Mouse (Mus musculus): ENCODE measurements around the gene Ror1. TPM values are rescaled to one million over a fixed set of nuclear protein-coding genes. Genes with fewer than 3 reads are reported as not detected.

Gene Ror1
- polyA plus RNA-seq, 1 experiment from 2014 or later = 14.0 TPM

- Histone ChIP-seq H3K4me1 (peaks cover 5% of the 10 kb centered on the region; the same call in 1 of the 2 replicates), H3K4me3 (no peak overlapping the region), H3K36me3 (no peaks in the 10 kb centered on the region), H3K27ac (no peak overlapping the region), H3K27me3 (ENCODE audit: low read depth, poor library complexity, severe bottlenecking) (no peaks in the 10 kb centered on the region), H3K9me3 (replicated peaks) (no peaks in the 10 kb centered on the region)
- DNase-seq (ENCODE audit: low spot score) = no peak
- 86% methylated on average over 4 of the region's 4 CpGs for WGBS
These were observed 49.2 kb downstream of the Ror1 start for GRCm38 (mm10) chr4:100144744-100145143.

- no peak overlapping the region for H3K4me3 ChIP-seq
- no peaks in the 10 kb centered on the region for H3K27me3 ChIP-seq (ENCODE audit: low read depth, poor library complexity, severe bottlenecking)
- WGBS = 97% methylated on average over 1 of the region's 1 CpGs
- peaks cover 29% of the 10 kb centered on the region for H3K4me1 ChIP-seq
- no peak for DNase-seq (ENCODE audit: low spot score)
- H3K27ac ChIP-seq = no peak overlapping the region
- H3K9me3 ChIP-seq (replicated peaks) = no peaks in the 10 kb centered on the region
- H3K36me3 ChIP-seq = no peaks in the 10 kb centered on the region
These were observed 55.2 kb downstream of the Ror1 start for GRCm38 (mm10) chr4:100150797-100151196.

- Histone ChIP-seq H3K36me3 (no peaks in the 10 kb centered on the region), H3K9me3 (replicated peaks) (no peaks in the 10 kb centered on the region), H3K4me1 (peaks cover 43% of the 10 kb centered on the region), H3K27me3 (ENCODE audit: low read depth, poor library complexity, severe bottlenecking) (no peaks in the 10 kb centered on the region), H3K4me3 (no peak overlapping the region), H3K27ac (peak overlapping the region; percentile 53; the same call in 1 of the 2 replicates)
- no peak for DNase-seq (ENCODE audit: low spot score)
- 80% methylated on average over 7 of the region's 7 CpGs for WGBS
These were observed 59.1 kb downstream of the Ror1 start for GRCm38 (mm10) chr4:100154560-100155130.

- H3K4me1 ChIP-seq = peaks cover 43% of the 10 kb centered on the region
- DNase-seq (ENCODE audit: low spot score) = no peak
- H3K36me3 ChIP-seq = no peaks in the 10 kb centered on the region
- peak overlapping the region; percentile 5; the same call in 1 of the 2 replicates for H3K27ac ChIP-seq
- 74% methylated on average over 3 of the region's 3 CpGs for WGBS
- H3K4me3 ChIP-seq = no peak overlapping the region
- no peaks in the 10 kb centered on the region for H3K27me3 ChIP-seq (ENCODE audit: low read depth, poor library complexity, severe bottlenecking)
- H3K9me3 ChIP-seq (replicated peaks) = no peaks in the 10 kb centered on the region
These were observed 60.1 kb downstream of the Ror1 start for GRCm38 (mm10) chr4:100155731-100156130.

- Histone ChIP-seq H3K27ac (no peak overlapping the region), H3K4me3 (no peak overlapping the region), H3K9me3 (replicated peaks) (no peaks in the 10 kb centered on the region), H3K27me3 (ENCODE audit: low read depth, poor library complexity, severe bottlenecking) (no peaks in the 10 kb centered on the region), H3K36me3 (no peaks in the 10 kb centered on the region), H3K4me1 (peaks cover 36% of the 10 kb centered on the region)
- DNase-seq (ENCODE audit: low spot score) = no peak
- WGBS = 93% methylated on average over 5 of the region's 5 CpGs
These were observed 62.8 kb downstream of the Ror1 start for GRCm38 (mm10) chr4:100158401-100158800.

- Histone ChIP-seq H3K9me3 (replicated peaks) (no peaks in the 10 kb centered on the region), H3K27me3 (ENCODE audit: low read depth, poor library complexity, severe bottlenecking) (no peaks in the 10 kb centered on the region), H3K36me3 (no peaks in the 10 kb centered on the region), H3K4me3 (no peak overlapping the region), H3K27ac (no peak overlapping the region), H3K4me1 (peaks cover 23% of the 10 kb centered on the region)
- DNase-seq (ENCODE audit: low spot score) = no peak
These were observed 64.6 kb downstream of the Ror1 start for GRCm38 (mm10) chr4:100160156-100160555.

GRCm38 (mm10) chr4:100165790-100166189, 70.2 kb downstream of the Ror1 start:
- Histone ChIP-seq H3K4me3 (no peak overlapping the region), H3K27ac (no peak overlapping the region), H3K4me1 (peaks cover 49% of the 10 kb centered on the region), H3K36me3 (no peaks in the 10 kb centered on the region), H3K9me3 (replicated peaks) (no peaks in the 10 kb centered on the region), H3K27me3 (ENCODE audit: low read depth, poor library complexity, severe bottlenecking) (no peaks in the 10 kb centered on the region)
- WGBS = 85% methylated on average over 7 of the region's 7 CpGs
- DNase-seq (ENCODE audit: low spot score) = no peak

GRCm38 (mm10) chr4:100166871-100167270, 71.3 kb downstream of the Ror1 start:
- no peak for DNase-seq (ENCODE audit: low spot score)
- Histone ChIP-seq H3K9me3 (replicated peaks) (no peaks in the 10 kb centered on the region), H3K27me3 (ENCODE audit: low read depth, poor library complexity, severe bottlenecking) (no peaks in the 10 kb centered on the region), H3K36me3 (no peaks in the 10 kb centered on the region), H3K4me3 (no peak overlapping the region), H3K4me1 (peaks cover 59% of the 10 kb centered on the region), H3K27ac (peak overlapping the region; percentile 37; the same call in 1 of the 2 replicates)
- WGBS = 71% methylated on average over 3 of the region's 3 CpGs

GRCm38 (mm10) chr4:100169683-100170082, 74.1 kb downstream of the Ror1 start:
- WGBS = 73% methylated on average over 5 of the region's 5 CpGs
- DNase-seq (ENCODE audit: low spot score) = no peak
- Histone ChIP-seq H3K27me3 (ENCODE audit: low read depth, poor library complexity, severe bottlenecking) (no peaks in the 10 kb centered on the region), H3K36me3 (no peaks in the 10 kb centered on the region), H3K4me3 (peak overlapping the region; percentile 6; the same call in 1 of the 2 replicates), H3K27ac (peak overlapping the region; percentile 82), H3K4me1 (peaks cover 70% of the 10 kb centered on the region), H3K9me3 (replicated peaks) (no peaks in the 10 kb centered on the region)

- 33% methylated on average over 14 of the region's 14 CpGs for WGBS
- no peaks in the 10 kb centered on the region for H3K36me3 ChIP-seq
- peak overlapping the region; percentile 82 for H3K27ac ChIP-seq
- no peaks in the 10 kb centered on the region for H3K9me3 ChIP-seq (replicated peaks)
- DNase-seq (ENCODE audit: low spot score) = peak; percentile 68
- peaks cover 68% of the 10 kb centered on the region for H3K4me1 ChIP-seq
- H3K27me3 ChIP-seq (ENCODE audit: low read depth, poor library complexity, severe bottlenecking) = no peaks in the 10 kb centered on the region
- H3K4me3 ChIP-seq = peak overlapping the region; percentile 6; the same call in 1 of the 2 replicates
These were observed 74.6 kb downstream of the Ror1 start for GRCm38 (mm10) chr4:100170161-100170650.

GRCm38 (mm10) chr4:100170743-100171142, 75.2 kb downstream of the Ror1 start:
- no peaks in the 10 kb centered on the region for H3K27me3 ChIP-seq (ENCODE audit: low read depth, poor library complexity, severe bottlenecking)
- no peaks in the 10 kb centered on the region for H3K9me3 ChIP-seq (replicated peaks)
- peak overlapping the region; percentile 82 for H3K27ac ChIP-seq
- no peaks in the 10 kb centered on the region for H3K36me3 ChIP-seq
- DNase-seq (ENCODE audit: low spot score) = no peak
- peaks cover 65% of the 10 kb centered on the region for H3K4me1 ChIP-seq
- peak overlapping the region; percentile 19; the same call in 1 of the 2 replicates for H3K4me3 ChIP-seq
- 35% methylated on average over 5 of the region's 5 CpGs for WGBS

- DNase-seq (ENCODE audit: low spot score) = peak; percentile 72
- H3K27ac ChIP-seq = peak overlapping the region; percentile 82
- peaks cover 58% of the 10 kb centered on the region for H3K4me1 ChIP-seq
- WGBS = 4% methylated on average over 5 of the region's 5 CpGs
- H3K36me3 ChIP-seq = no peaks in the 10 kb centered on the region
- no peaks in the 10 kb centered on the region for H3K9me3 ChIP-seq (replicated peaks)
- peak overlapping the region; percentile 19; the same call in 1 of the 2 replicates for H3K4me3 ChIP-seq
- H3K27me3 ChIP-seq (ENCODE audit: low read depth, poor library complexity, severe bottlenecking) = no peaks in the 10 kb centered on the region
These were observed 75.9 kb downstream of the Ror1 start for GRCm38 (mm10) chr4:100171483-100171898.

GRCm38 (mm10) chr4:100175594-100175993, 80.0 kb downstream of the Ror1 start:
- H3K27ac ChIP-seq = no peak overlapping the region
- H3K9me3 ChIP-seq (replicated peaks) = no peaks in the 10 kb centered on the region
- WGBS = 92% methylated on average over 7 of the region's 7 CpGs
- peaks cover 42% of the 10 kb centered on the region for H3K4me1 ChIP-seq
- H3K36me3 ChIP-seq = no peaks in the 10 kb centered on the region
- DNase-seq (ENCODE audit: low spot score) = no peak
- H3K27me3 ChIP-seq (ENCODE audit: low read depth, poor library complexity, severe bottlenecking) = no peaks in the 10 kb centered on the region
- no peak overlapping the region for H3K4me3 ChIP-seq

Measured in limb, embryonic 10.5 days (tissue).